Mouse (Mus musculus) frontal cortex, postnatal 14 days (tissue): ENCODE data around the gene Gm47955.
"Not testable (repeated sequence)": the region's sequence is repeated elsewhere in the genome, so short reads cannot be mapped to it uniquely, and the experiment has no call there.

Experiments used
- DNase-seq, 2 experiments: peaks; one replicate each; pipeline ENCODE4 v3.0.0; 2022; ENCODE audit warnings: low spot score in 2 of 2

The Gm47955 gene

DNA sequence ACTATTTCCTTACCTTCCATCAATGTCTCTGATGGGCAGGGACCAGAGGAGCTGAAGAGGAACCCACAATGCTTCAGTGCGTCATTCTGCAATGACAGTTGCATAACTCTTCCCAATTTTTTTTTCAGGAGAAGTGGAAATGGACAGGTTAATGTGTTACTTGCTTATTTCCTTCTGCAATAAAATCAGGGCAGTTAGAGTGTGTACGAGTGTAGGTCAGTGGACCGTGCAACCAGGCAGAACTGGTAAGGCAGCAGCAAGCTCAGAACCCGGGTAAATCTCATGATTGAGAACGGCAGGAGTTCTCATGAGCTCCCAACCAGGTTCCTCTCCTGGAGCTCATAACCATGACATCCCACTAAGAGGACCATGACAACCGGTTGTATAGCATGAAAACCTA lies 32.0 kb downstream of the Gm47955 start:
- no peak for DNase-seq

- DNase-seq: no peak
Measured at GRCm38 (mm10) chr1:82993947-82994346, 33.9 kb downstream of the Gm47955 start.

- DNase-seq: not testable (repeated sequence)
Measured at GRCm38 (mm10) chr1:83000306-83000705, 40.2 kb downstream of the Gm47955 start, which contains the start of gene Gm47959. Gm47959 (plus strand) TSS chr1:83000548.

DNA sequence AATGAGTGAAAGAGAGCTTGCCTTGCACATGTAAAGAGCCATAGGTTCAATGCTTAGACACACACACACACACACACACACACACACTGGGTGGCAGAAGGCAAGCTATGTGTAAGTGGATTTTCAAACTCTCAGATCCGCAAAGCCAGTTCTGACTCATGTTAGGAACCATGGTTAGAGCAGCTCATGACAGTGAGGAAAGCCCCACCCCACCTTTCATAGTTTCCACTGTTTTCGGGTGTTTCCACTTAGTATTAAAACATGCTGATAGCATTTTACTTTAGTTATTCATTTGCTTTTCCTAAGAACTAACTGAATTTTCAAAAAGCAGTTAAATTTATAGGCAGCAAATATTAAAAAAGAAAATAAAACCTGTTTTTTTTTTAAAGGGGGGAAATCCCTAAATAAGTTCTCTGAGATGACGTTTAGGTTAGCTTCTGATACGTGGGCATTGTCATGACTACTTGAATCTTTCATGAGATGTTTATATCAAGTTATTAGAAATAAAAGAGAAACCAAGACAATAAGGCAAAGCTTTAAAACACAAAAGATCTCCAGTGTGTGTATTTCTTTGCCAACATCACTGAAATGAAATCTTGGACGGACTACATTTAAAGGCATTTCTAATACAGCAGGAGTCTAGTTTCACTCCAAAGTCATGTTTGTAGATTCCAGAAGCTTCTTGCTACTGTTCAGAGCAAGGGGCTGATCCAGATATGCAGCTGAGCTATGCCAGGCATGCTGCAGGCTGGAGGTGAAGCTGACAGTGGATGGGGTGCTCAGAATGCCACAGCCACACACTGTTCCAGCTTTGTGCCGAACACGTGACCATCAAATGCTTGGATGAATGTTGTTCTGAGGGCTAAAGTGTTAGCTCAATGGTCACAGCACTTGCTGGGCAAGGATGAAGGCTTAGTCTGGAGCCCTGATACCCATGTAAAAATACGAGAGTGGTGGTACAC lies 46.4 kb downstream of the Gm47955 start:
- no peak for DNase-seq

DNA sequence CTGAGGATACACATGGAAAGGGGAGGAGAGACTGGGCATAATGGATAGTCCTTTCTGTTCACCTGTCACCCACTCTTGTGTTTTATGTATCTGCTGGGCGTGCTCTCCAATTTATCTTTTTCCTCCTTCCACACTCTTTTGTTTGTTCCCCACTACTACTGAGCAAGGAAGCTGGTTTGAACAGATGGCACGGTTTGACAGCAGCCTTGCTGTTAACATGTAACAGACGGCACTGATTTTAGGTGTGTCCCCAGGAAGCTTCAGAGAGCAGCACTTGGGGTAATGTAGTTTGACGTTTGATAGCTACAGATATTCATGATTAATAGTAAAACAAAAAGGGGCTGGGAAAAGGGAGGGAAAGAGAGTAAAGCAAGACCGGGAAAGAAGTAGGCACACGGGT lies 47.4 kb downstream of the Gm47955 start:
- no peak for DNase-seq
